Mouse (Mus musculus) B cell, adult 62 days (primary cell): ENCODE measurements around the gene Ifi35. TPM values are rescaled to one million over a fixed set of nuclear protein-coding genes. Genes with fewer than 3 reads are reported as not detected.

Experiments
- total RNA-seq: library from RNA; stranded (reverse); gene quantifications from 4 replicates; pipeline ENCODE4 v1.2.4, GENCODE M21; 2023

Gene Ifi35
- total RNA-seq: 63.3 to 70.8 TPM (median 65.7 TPM) in 4 replicates

DNA sequence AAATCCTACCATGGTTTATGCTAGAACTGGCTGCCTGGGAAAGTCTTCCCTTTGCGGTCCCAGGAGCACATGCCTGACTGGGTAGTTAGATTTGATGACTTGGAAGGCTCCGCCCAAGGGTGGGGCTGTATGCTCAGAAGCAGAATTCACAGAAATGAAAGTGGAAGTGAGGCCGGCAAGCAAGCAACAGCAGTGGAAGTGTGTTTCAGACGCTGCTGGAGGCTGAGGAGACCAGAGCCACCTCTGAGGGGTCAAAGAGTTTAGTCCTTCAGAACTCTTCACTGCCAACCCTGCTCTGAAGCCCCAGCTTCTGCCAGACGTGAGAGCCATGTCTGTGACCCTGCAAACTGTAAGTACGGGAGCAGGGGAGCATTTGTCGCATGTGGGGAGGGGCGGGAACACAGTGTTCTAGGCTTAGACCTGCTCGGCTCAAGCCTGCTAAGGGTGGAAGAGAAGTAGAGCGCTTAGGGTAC lies at the start of gene Ifi35:
Gene Ifi35 (plus strand): TSS at position 134 of the 473 bp plus-strand sequence.

DNA sequence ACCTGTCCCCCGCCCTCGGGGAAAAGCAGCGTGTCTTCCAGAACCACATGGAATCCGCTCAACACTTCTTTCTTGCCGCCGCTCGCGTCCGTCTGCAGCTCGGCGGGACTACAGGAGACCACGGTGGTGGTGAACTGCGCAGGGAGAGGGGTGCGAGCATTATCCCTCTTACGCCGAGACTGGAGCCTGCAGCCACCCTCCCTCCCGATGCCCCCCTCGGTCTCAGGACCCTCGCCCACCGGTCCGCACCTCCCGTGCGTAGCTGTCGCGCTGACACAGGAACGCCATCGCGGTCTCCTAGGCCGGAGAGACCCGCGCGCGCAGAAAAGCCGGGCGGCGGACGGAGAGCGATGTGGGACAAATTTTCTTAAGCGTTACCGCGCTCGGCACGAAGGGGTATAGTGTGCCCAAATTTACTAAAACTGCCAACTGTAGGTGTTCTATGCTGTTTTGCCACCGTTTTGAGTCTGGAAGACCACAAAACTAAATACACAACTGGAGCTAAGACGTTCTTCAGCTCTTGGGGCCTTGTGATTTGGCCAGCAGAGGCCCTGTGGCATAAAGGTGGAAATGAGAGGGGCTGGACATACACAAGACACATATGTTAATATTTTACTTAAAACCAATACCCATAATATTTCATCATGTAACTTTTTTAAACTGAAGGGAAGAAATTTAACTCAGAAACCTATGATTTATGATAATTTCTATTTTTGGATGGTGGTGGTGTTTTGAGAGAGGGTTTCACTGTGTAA lies 30.9 kb upstream of the Ifi35 start, which contains the start of gene Aarsd1:
Gene Aarsd1 (minus strand): TSS at position 515 of the 755 bp plus-strand sequence.

DNA sequence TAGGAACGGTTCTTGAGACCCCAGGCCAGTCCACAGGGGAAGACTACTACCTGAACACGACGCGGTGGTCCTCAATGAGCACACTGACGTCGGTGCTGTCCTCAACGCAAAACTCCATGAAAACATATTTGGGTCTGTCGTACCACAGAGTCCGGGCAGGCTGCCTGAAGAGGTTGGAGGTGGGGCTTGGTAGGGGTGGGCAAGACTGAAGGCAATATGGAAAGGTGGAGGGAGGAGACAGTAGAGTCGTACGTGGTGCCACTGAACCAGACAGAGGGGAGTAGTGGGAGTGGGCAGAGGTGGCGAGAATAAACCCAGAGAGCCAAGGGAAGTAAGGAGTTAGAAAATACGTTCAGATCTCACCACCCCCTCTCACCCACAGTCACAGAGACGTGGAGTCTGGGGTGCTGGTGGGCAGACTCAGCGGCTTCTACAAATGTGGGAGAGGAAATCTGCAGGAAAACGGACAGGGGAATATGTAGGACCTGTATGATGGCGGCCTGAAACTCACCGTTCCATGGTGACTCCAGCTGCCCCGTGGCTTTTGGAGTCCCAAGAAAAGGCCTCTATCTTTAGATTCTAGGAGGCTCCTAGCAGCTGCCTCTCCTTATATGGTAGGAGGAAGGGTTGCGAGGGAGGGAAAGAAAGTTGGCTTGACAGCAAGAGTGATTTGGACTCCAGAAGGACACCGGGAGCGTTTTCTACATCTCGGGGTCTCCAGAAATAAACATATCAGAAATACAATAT lies 23.9 kb upstream of the Ifi35 start, which contains the start of gene Gm27029:
Gene Gm27029 (minus strand): TSS at position 692 of the 747 bp plus-strand sequence.

DNA sequence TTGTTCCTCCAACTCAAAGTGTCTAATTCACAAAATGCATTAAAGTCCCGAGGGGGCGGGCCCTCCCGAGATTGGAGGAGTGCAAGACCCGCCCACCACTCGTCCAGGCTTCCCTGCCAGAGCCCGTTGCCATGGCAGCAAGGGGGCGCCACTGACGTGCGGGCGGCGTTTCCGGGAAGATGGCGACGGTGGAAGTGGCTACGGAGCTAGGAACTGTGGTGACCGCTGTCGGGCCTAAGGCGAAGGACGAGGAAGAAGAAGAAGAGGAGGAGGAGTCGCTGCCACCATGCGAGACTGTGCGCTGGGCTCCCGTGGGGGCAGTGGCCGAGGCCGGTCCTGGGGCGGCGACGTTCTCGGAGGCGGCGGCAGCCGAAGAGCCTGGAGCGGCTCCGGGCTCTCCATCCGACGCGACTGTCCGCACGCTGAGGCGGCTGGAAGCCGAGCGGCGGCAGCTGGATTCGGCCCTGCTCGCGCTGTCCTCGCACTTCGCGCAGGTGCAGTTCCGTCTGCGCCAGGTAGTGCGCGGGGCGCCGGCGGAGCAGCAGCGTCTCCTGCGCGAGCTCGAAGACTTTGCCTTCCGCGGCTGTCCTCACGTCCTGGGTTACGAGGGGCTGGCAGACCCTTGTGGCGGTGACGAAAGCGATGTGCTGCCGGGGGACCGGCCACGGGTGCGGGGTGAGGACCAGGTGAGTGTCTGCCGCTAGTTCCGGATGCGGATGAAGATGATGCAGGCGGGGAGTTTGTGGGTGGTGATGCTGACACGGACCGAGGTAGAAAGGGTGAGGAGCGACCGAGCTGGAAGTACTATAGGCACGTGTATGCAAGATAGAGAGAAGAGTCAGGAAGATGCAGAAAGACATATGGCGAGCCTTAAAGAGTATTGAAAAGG lies 23.0 kb upstream of the Ifi35 start, which contains the start of the genes Rundc1 and Ptges3l:
Gene Rundc1 (plus strand): TSS at position 161 of the 889 bp plus-strand sequence.
Gene Ptges3l (minus strand): TSS at position 409 of the 889 bp plus-strand sequence.

DNA sequence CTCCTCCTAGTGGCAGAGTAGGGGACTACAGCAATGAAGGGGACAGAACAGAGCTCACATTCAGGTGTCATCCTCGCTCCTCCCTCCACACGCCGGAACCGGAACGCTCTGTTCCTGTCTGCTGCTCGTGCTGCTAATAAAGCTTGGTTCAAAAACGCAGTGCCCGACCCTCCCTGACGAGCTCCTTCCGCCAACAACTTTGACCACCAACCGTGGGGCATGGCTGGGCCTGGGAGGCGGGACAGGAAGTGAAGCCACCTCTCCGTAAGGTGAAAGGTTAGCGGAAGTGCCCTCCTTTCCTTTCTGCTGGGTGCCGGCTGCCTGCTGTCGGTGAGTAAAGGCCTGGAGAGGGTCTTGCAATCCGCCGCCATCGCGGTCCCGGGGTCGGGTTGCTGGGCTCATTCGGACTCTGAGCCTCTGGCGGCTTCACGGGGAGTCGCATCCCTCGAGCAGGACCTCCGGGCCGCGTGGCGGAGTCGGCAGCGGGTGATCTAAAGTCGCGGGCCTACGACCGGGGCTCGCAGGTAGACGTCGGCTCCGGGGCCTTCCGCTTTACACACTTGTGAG lies 6.0 kb upstream of the Ifi35 start, which contains the start of gene Rpl27:
Gene Rpl27 (plus strand): TSS at position 172 of the 567 bp plus-strand sequence.

DNA sequence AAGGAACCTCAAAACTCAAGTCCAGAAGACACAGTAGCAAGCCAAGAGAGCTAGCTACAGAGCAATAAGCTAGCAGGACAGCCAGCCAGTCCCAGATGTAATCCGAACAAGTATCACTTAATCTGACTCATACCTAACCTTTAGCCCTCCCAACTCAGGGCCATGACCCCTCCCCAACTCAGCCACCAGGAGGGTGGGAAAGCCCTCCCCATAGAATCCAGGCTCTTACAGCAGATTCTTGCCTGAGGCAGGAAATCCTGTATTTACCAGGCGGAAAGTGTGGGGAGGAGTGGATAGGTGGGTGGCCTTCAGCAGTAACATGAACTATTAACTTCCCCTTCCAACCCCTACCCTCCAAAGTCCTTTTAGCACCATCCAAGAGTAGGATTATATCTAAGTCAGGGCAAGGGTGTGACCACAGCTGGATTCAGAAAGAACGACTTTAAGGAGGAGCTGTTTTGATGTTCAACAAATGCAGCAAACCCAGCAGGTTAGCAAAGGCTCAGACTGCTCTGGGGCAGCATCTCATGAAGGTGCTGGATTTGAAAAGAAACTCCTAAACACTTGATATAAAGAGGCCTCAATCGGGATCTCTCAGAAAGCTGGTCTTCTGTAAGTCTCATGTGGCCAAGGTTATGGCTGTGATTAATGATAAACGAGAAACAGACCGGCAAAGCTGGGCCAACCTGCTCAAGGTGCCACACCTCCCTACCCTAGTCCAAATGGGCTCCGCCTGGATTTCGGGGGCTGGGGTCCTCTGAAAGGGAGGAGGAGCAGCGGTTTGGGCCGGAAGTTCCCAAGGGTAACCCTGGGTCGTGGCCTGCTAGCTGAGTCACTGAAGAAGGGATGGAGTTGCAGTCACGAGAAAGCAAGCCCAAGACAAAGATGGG lies 16.2 kb downstream of the Ifi35 start, which contains the start of gene Rnd2:
Gene Rnd2 (plus strand): TSS at position 789 of the 890 bp plus-strand sequence.

DNA sequence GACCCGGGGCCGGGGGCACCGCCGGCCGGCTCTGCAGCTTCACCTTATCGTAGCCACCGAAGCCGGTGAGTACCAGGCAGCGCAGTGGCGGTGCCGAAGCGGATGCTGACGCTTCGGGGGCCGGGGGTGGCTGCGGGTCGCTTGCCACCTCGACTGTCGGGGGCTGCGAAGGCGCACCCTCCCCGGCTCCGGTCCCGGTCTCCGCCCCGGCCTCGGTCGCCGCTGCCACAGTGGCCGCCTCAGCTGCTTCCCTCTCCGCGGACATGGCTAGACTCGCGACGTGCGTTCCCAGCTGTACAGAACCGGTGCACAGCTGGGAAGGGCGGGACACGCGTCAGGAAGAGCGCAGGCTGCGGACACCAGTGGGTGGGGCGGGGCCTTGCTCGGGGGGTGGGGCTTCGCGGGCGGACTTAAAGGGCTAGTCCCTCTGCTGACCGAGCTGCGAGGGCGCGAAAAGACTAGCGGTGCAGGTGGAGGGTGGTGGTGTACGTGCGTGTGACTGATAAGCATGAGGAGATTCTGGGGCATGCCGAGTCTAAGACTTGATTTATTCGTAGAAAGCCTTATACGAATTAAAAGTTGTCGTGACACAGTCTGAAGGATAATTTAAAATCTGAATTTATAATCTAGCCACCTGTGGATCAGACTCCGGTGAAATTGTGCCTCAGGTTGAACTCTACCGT lies 17.8 kb downstream of the Ifi35 start, which contains the start of gene Vat1:
Gene Vat1 (minus strand): TSS at position 362 of the 683 bp plus-strand sequence.

Other genes with a start within 250 kb of the Ifi35 start
- gene Ezh1, start 221.9 kb upstream of the Ifi35 start, total RNA-seq: 78.1 to 86.6 TPM (median 84.3 TPM) in 4 replicates
- gene Ramp2, start 202.4 kb upstream of the Ifi35 start, total RNA-seq: not detected in 4 replicates
- 74.7 to 90.7 TPM (median 77.1 TPM) in 4 replicates for gene Vps25, start 194.7 kb upstream of the Ifi35 start, total RNA-seq
- gene Wnk4, start 187.8 kb upstream of the Ifi35 start, total RNA-seq: 0.30 to 1.1 TPM (median 0.57 TPM) in 4 replicates
- 0.22 to 0.77 TPM (median 0.35 TPM) in 4 replicates for gene Cntd1, start 169.4 kb upstream of the Ifi35 start, total RNA-seq
- 27.6 to 31.2 TPM (median 28.7 TPM) in 4 replicates for gene Coa3, start 169.3 kb upstream of the Ifi35 start, total RNA-seq
- 181 to 201 TPM (median 186 TPM) in 4 replicates for gene Becn1, start 146.1 kb upstream of the Ifi35 start, total RNA-seq
- gene Psme3, start 132.2 kb upstream of the Ifi35 start, total RNA-seq: 136 to 141 TPM (median 140 TPM) in 4 replicates
- gene Aoc2, start 123.3 kb upstream of the Ifi35 start, total RNA-seq: 13.9 to 14.7 TPM (median 14.2 TPM) in 4 replicates
- gene Aoc3, start 117.8 kb upstream of the Ifi35 start, total RNA-seq: 0.28 to 0.64 TPM (median 0.60 TPM) in 4 replicates
- not detected in 4 replicates for gene G6pc, start 80.8 kb upstream of the Ifi35 start, total RNA-seq
- 21.0 to 29.1 TPM (median 23.2 TPM) in 4 replicates for gene Aarsd1, start 30.8 kb upstream of the Ifi35 start, total RNA-seq
- 0.63 to 1.1 TPM (median 0.92 TPM) in 4 replicates for gene Gm27029, start 23.6 kb upstream of the Ifi35 start, total RNA-seq
- 19.6 to 22.2 TPM (median 21.1 TPM) in 4 replicates for gene Rundc1, start 23.3 kb upstream of the Ifi35 start, total RNA-seq
- gene Ptges3l, start 23.1 kb upstream of the Ifi35 start, total RNA-seq: 1.7 to 3.6 TPM (median 1.8 TPM) in 4 replicates
- 121 to 138 TPM (median 128 TPM) in 4 replicates for gene Rpl27, start 6.1 kb upstream of the Ifi35 start, total RNA-seq
- 0.53 to 0.75 TPM (median 0.63 TPM) in 4 replicates for gene Rnd2, start 16.6 kb downstream of the Ifi35 start, total RNA-seq
- gene Vat1, start 17.8 kb downstream of the Ifi35 start, total RNA-seq: 15.8 to 19.6 TPM (median 17.8 TPM) in 4 replicates
- 7.2 to 8.9 TPM (median 8.0 TPM) in 4 replicates for gene Brca1, start 103.5 kb downstream of the Ifi35 start, total RNA-seq
- gene Nbr1, start 103.7 kb downstream of the Ifi35 start, total RNA-seq: 130 to 160 TPM (median 142 TPM) in 4 replicates
- gene Tmem106a, start 133.8 kb downstream of the Ifi35 start, total RNA-seq: 5.5 to 7.0 TPM (median 6.3 TPM) in 4 replicates
- gene Gm11634, start 150.8 kb downstream of the Ifi35 start, total RNA-seq: not detected in 4 replicates
- gene Rdm1, start 178.8 kb downstream of the Ifi35 start, total RNA-seq: 39.2 to 47.8 TPM (median 45.5 TPM) in 4 replicates
- 1.1 to 2.3 TPM (median 2.1 TPM) in 4 replicates for gene Arl4d, start 217.1 kb downstream of the Ifi35 start, total RNA-seq